Mouse (Mus musculus) neural tube, embryonic 15.5 days (tissue): ENCODE measurements around the gene Zfp324. TPM values are rescaled to one million over a fixed set of nuclear protein-coding genes. Genes with fewer than 3 reads are reported as not detected.
A peak's percentile ranks its signal among the peaks of the same experiment; 100 is the strongest.

ENCODE experiments used
- ATAC-seq: fragments of 200-750 bp; cut with Nextera tagmentation; 2 replicates; pipeline ENCODE4 v1.8.0; 2017; ENCODE audit warnings: mild to moderate bottlenecking, moderate TSS enrichment, moderate library complexity; ENCODE audit not compliant: low FRiP score
- H3K27ac ChIP-seq: fragments of 300-500 bp; sonication (generic); replicated peaks from 2 replicates; pipeline ENCODE4 v1.5.1; 2015; ENCODE audit warnings: mild to moderate bottlenecking, inconsistent platforms
- H3K27me3 ChIP-seq: fragments of 300-500 bp; sonication (generic); replicated peaks from 2 replicates; pipeline ENCODE4 v1.6.1; 2015; ENCODE audit warnings: inconsistent platforms
- H3K36me3 ChIP-seq: fragments of 300-500 bp; sonication (generic); 2 replicates; pipeline ENCODE4 v1.6.1; 2015; ENCODE audit warnings: inconsistent platforms
- H3K4me1 ChIP-seq: fragments of 300-500 bp; sonication (generic); 2 replicates; pipeline ENCODE4 v1.6.1; 2015; ENCODE audit warnings: inconsistent platforms
- H3K4me2 ChIP-seq: fragments of 300-500 bp; sonication (generic); 2 replicates; pipeline ENCODE4 v1.6.1; 2015; ENCODE audit warnings: inconsistent platforms, mild to moderate bottlenecking, moderate library complexity
- H3K4me3 ChIP-seq: fragments of 300-500 bp; sonication (generic); replicated peaks from 2 replicates; pipeline ENCODE4 v1.5.1; 2015; ENCODE audit warnings: mild to moderate bottlenecking, inconsistent platforms
- H3K9ac ChIP-seq: fragments of 300-500 bp; sonication (generic); replicated peaks from 2 replicates; pipeline ENCODE4 v1.6.1; 2015; ENCODE audit warnings: mild to moderate bottlenecking, inconsistent platforms
- H3K9me3 ChIP-seq: fragments of 300-500 bp; sonication (generic); replicated peaks from 2 replicates; pipeline ENCODE4 v1.6.1; 2016; ENCODE audit warnings: inconsistent platforms
- WGBS: fragments of 180-500 bp; shearing (Covaris S2); methylation state at CpG from one replicate; pipeline ENCODE4 v1.1.7; 2015; ENCODE audit warnings: mixed read lengths; 5-methylcytosine and 5-hydroxymethylcytosine counted together
- polyA plus RNA-seq: library from polyadenylated mRNA; unstranded; fragments of >200 nt; fragmentation: Nextera tagmentation; extraction: Ambion mirVana; gene quantifications from 2 replicates; pipeline ENCODE4 v1.2.1, GENCODE M21; 2015

Gene Zfp324
- polyA plus RNA-seq, 1 experiment from 2014 or later, result 13.3 TPM

DNA sequence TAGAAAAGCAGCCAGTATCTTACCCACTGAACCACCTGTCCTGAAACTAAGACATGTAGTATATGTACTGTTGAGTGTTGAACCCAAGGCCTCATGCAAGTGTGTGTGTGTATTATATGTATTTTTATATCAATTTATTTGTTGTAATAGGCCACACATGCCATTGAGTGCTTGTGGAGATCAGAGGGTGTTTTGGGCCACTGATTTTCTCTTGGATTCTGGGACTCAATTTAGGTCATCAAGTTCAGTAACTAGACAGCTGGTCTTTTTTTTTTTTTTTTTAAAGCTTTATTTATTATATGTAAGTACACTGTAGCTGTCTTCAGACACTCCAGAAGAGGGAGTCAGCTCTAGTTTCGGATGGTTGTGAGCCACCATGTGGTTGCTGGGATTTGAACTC, 49.6 kb downstream of the Zfp324 start:
- Histone ChIP-seq H3K27ac (no peak overlapping the region), H3K4me1 (peaks cover 6% of the 10 kb centered on the region), H3K4me3 (no peak overlapping the region), H3K36me3 (no peaks in the 10 kb centered on the region), H3K27me3 (no peaks in the 10 kb centered on the region), H3K9me3 (no peaks in the 10 kb centered on the region), H3K4me2 (no peak overlapping the region), H3K9ac (no peak overlapping the region)
- 81% methylated on average over 1 of the region's 1 CpGs for WGBS
- ATAC-seq, result no peak

GRCm38 (mm10) chr7:13022773-13023535, 57.3 kb downstream of the Zfp324 start:
- H3K36me3 ChIP-seq, result peaks cover 23% of the 10 kb centered on the region
- H3K9me3 ChIP-seq, result no peaks in the 10 kb centered on the region
- peak overlapping the region; percentile 94 for H3K9ac ChIP-seq
- 2% methylated on average over 31 of the region's 31 CpGs for WGBS
- peak overlapping the region; percentile 78 for H3K4me3 ChIP-seq
- peak overlapping the region; percentile 99 for H3K27ac ChIP-seq
- ATAC-seq, result peak; percentile 23
- H3K4me2 ChIP-seq, result peak overlapping the region; percentile 93
- peaks cover 33% of the 10 kb centered on the region for H3K4me1 ChIP-seq
- H3K27me3 ChIP-seq, result no peaks in the 10 kb centered on the region

Other genes starting within 250 kb of the Zfp324 start
- not detected in 2 replicates for gene Vmn2r56, start 230.8 kb upstream of the Zfp324 start, polyA plus RNA-seq
- 25.2 and 33.4 TPM in 2 replicates for gene Zscan18, start 162.2 kb upstream of the Zfp324 start, polyA plus RNA-seq
- 26.7 and 27.0 TPM in 2 replicates for gene Zfp329, start 147.0 kb upstream of the Zfp324 start, polyA plus RNA-seq
- gene Zfp110, start 131.1 kb upstream of the Zfp324 start, polyA plus RNA-seq, result 23.4 and 25.4 TPM in 2 replicates
- 6.7 and 7.5 TPM in 2 replicates for gene Zfp128, start 84.7 kb upstream of the Zfp324 start, polyA plus RNA-seq
- gene Zscan22, start 68.0 kb upstream of the Zfp324 start, polyA plus RNA-seq, result 9.8 and 13.6 TPM in 2 replicates
- 564 and 667 TPM in 2 replicates for gene Rps5, start 43.5 kb upstream of the Zfp324 start, polyA plus RNA-seq
- gene Rnf225, start 38.4 kb upstream of the Zfp324 start, polyA plus RNA-seq, result 0.96 and 1.1 TPM in 2 replicates
- 9.1 and 10.3 TPM in 2 replicates for gene Zfp446, start 12.0 kb downstream of the Zfp324 start, polyA plus RNA-seq
- gene Slc27a5, start 32.4 kb downstream of the Zfp324 start, polyA plus RNA-seq, result 0.49 and 0.68 TPM in 2 replicates
- gene Trim28, start 33.3 kb downstream of the Zfp324 start, polyA plus RNA-seq, result 202 and 224 TPM in 2 replicates
- 37.6 and 38.7 TPM in 2 replicates for gene Zbtb45, start 44.2 kb downstream of the Zfp324 start, polyA plus RNA-seq
- 165 and 170 TPM in 2 replicates for gene Chmp2a, start 69.0 kb downstream of the Zfp324 start, polyA plus RNA-seq
- 129 and 149 TPM in 2 replicates for gene Ube2m, start 72.4 kb downstream of the Zfp324 start, polyA plus RNA-seq
- 7.7 and 8.8 TPM in 2 replicates for gene Mzf1, start 88.9 kb downstream of the Zfp324 start, polyA plus RNA-seq
- gene Vmn1r85, start 129.3 kb downstream of the Zfp324 start, polyA plus RNA-seq, result 0.12 and 0.20 TPM in 2 replicates
- gene Vmn1r86, start 154.1 kb downstream of the Zfp324 start, polyA plus RNA-seq, result not detected in 2 replicates
- gene Vmn1r87, start 174.3 kb downstream of the Zfp324 start, polyA plus RNA-seq, result not detected in 2 replicates
- gene Vmn1r88, start 193.7 kb downstream of the Zfp324 start, polyA plus RNA-seq, result not detected in 2 replicates
- not detected in 2 replicates for gene Vmn1r89, start 247.2 kb downstream of the Zfp324 start, polyA plus RNA-seq